Mouse (Mus musculus) spleen, adult 2 months (tissue): ENCODE results near the gene Fgfr2. TPM values are rescaled to one million over a fixed set of nuclear protein-coding genes. Genes with fewer than 3 reads are reported as not detected.

Source experiments
- DNase-seq, 2 experiments: peaks; one replicate each; pipeline versions ENCODE4 v3.0.0 to v3.0.0-alpha.2; 2012 to 2021; ENCODE audit warnings: low spot score in 2 of 2, low read depth in 1 of 2
- H3K27ac ChIP-seq: fragments of 200-500 bp; 2 replicates; pipeline ENCODE4 v1.5.1; 2012; ENCODE audit warnings: low read length, inconsistent platforms; ENCODE audit not compliant: insufficient read depth
- H3K27me3 ChIP-seq: fragments of 200-500 bp; 2 replicates; pipeline ENCODE4 v1.6.1; 2012; ENCODE audit warnings: mild to moderate bottlenecking, moderate library complexity, low read length, inconsistent platforms; ENCODE audit not compliant: control insufficient read depth, insufficient read depth
- H3K36me3 ChIP-seq: fragments of 200-500 bp; 2 replicates; pipeline ENCODE4 v1.6.1; 2012; ENCODE audit warnings: mild to moderate bottlenecking, low read length, inconsistent platforms; ENCODE audit not compliant: control insufficient read depth, insufficient read depth
- H3K4me1 ChIP-seq: fragments of 200-500 bp; 2 replicates; pipeline ENCODE4 v1.6.1; 2011; ENCODE audit warnings: inconsistent platforms; ENCODE audit not compliant: control insufficient read depth, insufficient read depth, insufficient read length
- H3K4me3 ChIP-seq: fragments of 200-500 bp; 2 replicates; pipeline ENCODE4 v1.5.1; 2011; ENCODE audit warnings: mild to moderate bottlenecking, inconsistent platforms; ENCODE audit not compliant: insufficient read depth, insufficient read length; ENCODE audit errors: extremely low read depth
- CTCF ChIP-seq: fragments of 200-500 bp; IDR thresholded peaks from 2 replicates; pipeline ENCODE4 v1.5.1; 2011; ENCODE audit warnings: mild to moderate bottlenecking, inconsistent platforms; ENCODE audit not compliant: insufficient read depth, insufficient read length, insufficient replicate concordance; ENCODE audit errors: extremely low read depth
- POLR2A ChIP-seq: fragments of 200-500 bp; IDR thresholded peaks from 2 replicates; pipeline ENCODE4 v1.6.1; 2011; ENCODE audit warnings: low read depth, low read length, inconsistent platforms
- WGBS: fragments of 180-500 bp; shearing (Covaris S2); methylation state at CpG from one replicate; pipeline ENCODE4 v1.1.7; 2018; 5-methylcytosine and 5-hydroxymethylcytosine counted together
- polyA plus RNA-seq: library from polyadenylated mRNA; depleted of rRNA; stranded (reverse); fragments of >200 nt; gene quantifications from 2 replicates; pipeline ENCODE4 v1.2.3, GENCODE M21; 2012

Gene Fgfr2
- polyA plus RNA-seq, 1 experiment = 1.6 TPM

DNA sequence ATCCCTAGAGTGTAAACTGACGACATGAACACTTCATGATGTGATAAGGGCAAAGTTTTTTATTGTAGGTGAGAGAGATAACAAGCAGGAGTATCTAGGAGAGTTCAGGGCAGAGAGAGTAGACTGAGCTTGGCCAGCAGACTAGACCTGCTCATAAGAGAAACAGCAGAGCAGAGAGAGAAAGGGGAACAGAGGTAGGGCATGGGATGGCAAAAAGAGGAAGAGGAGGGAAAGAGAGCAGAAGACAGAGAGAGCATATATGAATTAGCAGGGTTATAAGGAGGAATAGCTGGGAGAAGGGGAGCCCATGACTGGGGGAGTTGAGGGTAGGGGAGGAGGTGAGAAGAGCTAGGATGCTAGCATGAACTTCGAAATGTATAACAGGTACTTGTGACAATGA, 1791.5 kb downstream of the Fgfr2 start:
- H3K4me1 ChIP-seq = no peaks in the 10 kb centered on the region
- TF ChIP-seq POLR2A (no peak), CTCF (no peak)
- DNase-seq = no peak
- H3K27me3 ChIP-seq = no peaks in the 10 kb centered on the region
- H3K36me3 ChIP-seq = no peaks in the 10 kb centered on the region
- no peak overlapping the region for H3K27ac ChIP-seq
- 69% methylated on average over 2 of the region's 2 CpGs for WGBS
- no peak overlapping the region for H3K4me3 ChIP-seq

DNA sequence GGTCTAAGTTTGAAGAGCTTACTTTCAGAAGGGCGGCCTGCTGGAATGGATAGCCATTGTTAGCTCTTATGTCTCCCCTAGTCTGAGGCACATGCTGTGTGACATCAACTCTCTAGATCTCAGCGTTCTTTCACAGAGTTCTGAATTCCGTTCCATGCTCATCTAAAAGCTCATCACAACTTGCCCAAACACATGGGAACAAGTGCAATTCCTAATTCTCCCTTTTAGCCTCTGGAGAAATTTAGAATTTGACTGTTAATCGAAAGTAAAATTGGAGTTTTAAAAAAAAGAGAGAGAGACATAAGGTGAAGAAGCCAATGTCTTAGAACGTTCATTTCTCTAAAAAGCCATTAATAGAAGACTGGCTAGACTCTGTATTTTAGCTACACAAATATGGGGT, 1793.7 kb downstream of the Fgfr2 start, which contains the start of gene Fam24b:
Gene Fam24b, minus strand, starts transcription at position 101 of the 400 bp plus-strand sequence.
- DNase-seq = no peak
- no peaks in the 10 kb centered on the region for H3K36me3 ChIP-seq
- no peak within 1 kb of the TSS for H3K27ac ChIP-seq
- WGBS = 92% methylated on average over 5 of the region's 5 CpGs
- TF ChIP-seq CTCF = no peak
- TF ChIP-seq POLR2A = no peak
- no peak within 1 kb of the TSS for H3K4me3 ChIP-seq
- no peaks in the 10 kb centered on the region for H3K27me3 ChIP-seq
- no peaks in the 10 kb centered on the region for H3K4me1 ChIP-seq

DNA sequence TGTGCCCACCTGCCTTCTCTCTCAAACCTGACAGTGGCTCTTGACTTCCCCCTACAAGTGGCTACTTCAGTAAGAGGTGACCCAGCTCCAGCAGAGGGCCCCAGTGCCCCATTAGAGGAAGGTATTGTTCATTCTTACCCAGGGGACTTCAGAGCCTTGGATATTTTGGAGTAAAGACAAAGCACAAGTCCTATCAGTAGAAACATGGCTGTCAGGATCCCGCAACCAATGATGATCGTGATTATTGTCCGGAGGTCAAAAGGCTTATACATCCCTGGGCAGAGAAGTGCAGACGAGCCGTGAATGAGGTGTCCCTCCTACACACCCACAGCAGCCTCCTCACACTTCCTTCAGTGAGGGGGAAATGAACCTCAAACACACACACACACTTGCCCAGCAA, 1796.1 kb downstream of the Fgfr2 start:
- H3K27me3 ChIP-seq = no peaks in the 10 kb centered on the region
- no peaks in the 10 kb centered on the region for H3K36me3 ChIP-seq
- 87% methylated on average over 5 of the region's 5 CpGs for WGBS
- DNase-seq = no peak
- no peak overlapping the region for H3K27ac ChIP-seq
- no peak overlapping the region for H3K4me3 ChIP-seq
- no peaks in the 10 kb centered on the region for H3K4me1 ChIP-seq
- no peak for TF ChIP-seq POLR2A
- TF ChIP-seq CTCF = no peak

GRCm38 (mm10) chr7:131322192-131322591, 1801.0 kb downstream of the Fgfr2 start, which contains the start of gene Cuzd1:
Gene Cuzd1, minus strand, starts transcription at chr7:131322292.
- no peak within 1 kb of the TSS for H3K4me3 ChIP-seq
- no peaks in the 10 kb centered on the region for H3K36me3 ChIP-seq
- no peak within 1 kb of the TSS for H3K27ac ChIP-seq
- WGBS = 70% methylated on average over 2 of the region's 2 CpGs
- H3K4me1 ChIP-seq = no peaks in the 10 kb centered on the region
- H3K27me3 ChIP-seq = no peaks in the 10 kb centered on the region
- TF ChIP-seq CTCF (no peak), POLR2A (no peak)
- DNase-seq = no peak

GRCm38 (mm10) chr7:131318340-131318739, 1804.8 kb downstream of the Fgfr2 start:
- H3K4me3 ChIP-seq = no peak overlapping the region
- DNase-seq = no peak
- TF ChIP-seq POLR2A (no peak), CTCF (no peak)
- no peak overlapping the region for H3K27ac ChIP-seq
- no peaks in the 10 kb centered on the region for H3K4me1 ChIP-seq
- no peaks in the 10 kb centered on the region for H3K27me3 ChIP-seq
- H3K36me3 ChIP-seq = no peaks in the 10 kb centered on the region
- WGBS = 82% methylated on average over 4 of the region's 7 CpGs

GRCm38 (mm10) chr7:131317587-131317986, 1805.6 kb downstream of the Fgfr2 start:
- H3K4me3 ChIP-seq = no peak overlapping the region
- no peak for TF ChIP-seq CTCF
- TF ChIP-seq POLR2A = no peak
- no peaks in the 10 kb centered on the region for H3K4me1 ChIP-seq
- H3K27ac ChIP-seq = no peak overlapping the region
- WGBS = 72% methylated on average over 12 of the region's 12 CpGs
- H3K36me3 ChIP-seq = no peaks in the 10 kb centered on the region
- DNase-seq = no peak
- H3K27me3 ChIP-seq = no peaks in the 10 kb centered on the region

DNA sequence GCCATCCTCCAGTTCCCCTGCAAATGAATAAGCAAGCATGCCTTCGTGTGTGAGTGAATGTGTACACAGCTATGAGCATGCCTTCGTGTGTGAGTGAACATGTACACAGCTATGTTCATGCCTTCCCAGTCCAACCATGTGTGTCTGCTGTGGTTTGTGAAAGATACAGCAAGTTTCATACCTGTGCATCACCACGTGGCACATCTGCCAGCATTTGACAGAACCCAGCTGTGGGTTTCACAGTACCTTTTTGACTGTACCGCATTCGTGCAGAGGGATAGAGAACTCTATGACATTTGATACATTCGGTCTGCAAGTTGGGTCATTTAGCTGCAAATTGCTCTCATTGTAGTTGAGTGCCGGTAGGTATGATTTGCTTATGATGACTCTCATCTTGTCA, 1808.7 kb downstream of the Fgfr2 start:
- Histone ChIP-seq H3K27ac (no peak overlapping the region), H3K4me3 (no peak overlapping the region), H3K27me3 (no peaks in the 10 kb centered on the region), H3K36me3 (no peaks in the 10 kb centered on the region), H3K4me1 (no peaks in the 10 kb centered on the region)
- 85% methylated on average over 7 of the region's 7 CpGs for WGBS
- no peak for DNase-seq
- TF ChIP-seq CTCF = no peak
- TF ChIP-seq POLR2A = no peak
